Mouse (Mus musculus) hindbrain, embryonic 11.5 days (tissue): Measurements from ENCODE around the gene Minpp1. TPM values are rescaled to one million over a fixed set of nuclear protein-coding genes. Genes with fewer than 3 reads are reported as not detected.

Experiments used
- polyA plus RNA-seq: library from polyadenylated mRNA; unstranded; fragments of >200 nt; fragmentation: Nextera tagmentation; extraction: Ambion mirVana; gene quantifications from 2 replicates; pipeline ENCODE4 v1.2.1, GENCODE M21; 2014

Gene Minpp1
- polyA plus RNA-seq, 1 experiment from 2014 or later, result 64.8 TPM

Other genes starting within 250 kb of the Minpp1 start
- 12.8 and 17.4 TPM in 2 replicates for gene Sgms1, start 96.1 kb upstream of the Minpp1 start, polyA plus RNA-seq
- 76.8 and 85.8 TPM in 2 replicates for gene Rpl9-ps6, start 19.2 kb upstream of the Minpp1 start, polyA plus RNA-seq
- 3.4 and 5.8 TPM in 2 replicates for gene Papss2, start 110.0 kb downstream of the Minpp1 start, polyA plus RNA-seq